Mouse (Mus musculus) heart, embryonic 13.5 days (tissue): ENCODE data around the gene Kcnk5. TPM values are rescaled to one million over a fixed set of nuclear protein-coding genes. Genes with fewer than 3 reads are reported as not detected.
A peak's percentile ranks its signal among the peaks of the same experiment; 100 is the strongest.

ENCODE experiments used
- ATAC-seq: fragments of 200-750 bp; cut with Nextera tagmentation; 2 replicates; pipeline ENCODE4 v1.8.0; 2017; ENCODE audit warnings: moderate TSS enrichment; ENCODE audit not compliant: insufficient number of reproducible peaks, low FRiP score, low TSS enrichment; ENCODE audit errors: extremely low read depth
- H3K27ac ChIP-seq: fragments of 300-500 bp; sonication (generic); replicated peaks from 2 replicates; pipeline ENCODE4 v1.5.1; 2015; ENCODE audit warnings: moderate library complexity, mild to moderate bottlenecking, inconsistent platforms
- H3K27me3 ChIP-seq: fragments of 300-500 bp; sonication (generic); replicated peaks from 2 replicates; pipeline ENCODE4 v1.6.1; 2015; ENCODE audit warnings: mild to moderate bottlenecking, inconsistent platforms
- H3K36me3 ChIP-seq: fragments of 300-500 bp; sonication (generic); 2 replicates; pipeline ENCODE4 v1.6.1; 2015; ENCODE audit warnings: mild to moderate bottlenecking, inconsistent platforms
- H3K4me1 ChIP-seq: fragments of 300-500 bp; sonication (generic); 2 replicates; pipeline ENCODE4 v1.6.1; 2015; ENCODE audit warnings: inconsistent platforms
- H3K4me2 ChIP-seq: fragments of 300-500 bp; sonication (generic); 2 replicates; pipeline ENCODE4 v1.6.1; 2015; ENCODE audit warnings: inconsistent platforms, mild to moderate bottlenecking, moderate library complexity
- H3K4me3 ChIP-seq: fragments of 300-500 bp; sonication (generic); 2 replicates; pipeline ENCODE4 v1.5.1; 2015; ENCODE audit warnings: moderate library complexity, mild to moderate bottlenecking, inconsistent platforms
- H3K9ac ChIP-seq: fragments of 300-500 bp; sonication (generic); 2 replicates; pipeline ENCODE4 v1.6.1; 2015; ENCODE audit warnings: inconsistent platforms, mild to moderate bottlenecking, moderate library complexity
- H3K9me3 ChIP-seq: fragments of 300-500 bp; sonication (generic); 2 replicates; pipeline ENCODE4 v1.6.1; 2016; ENCODE audit warnings: inconsistent platforms
- WGBS: fragments of 180-500 bp; shearing (Covaris S2); methylation state at CpG from one replicate; pipeline ENCODE4 v1.1.7; 2015; ENCODE audit warnings: mixed read lengths; 5-methylcytosine and 5-hydroxymethylcytosine counted together
- polyA plus RNA-seq: library from polyadenylated mRNA; unstranded; fragments of >200 nt; fragmentation: Nextera tagmentation; extraction: Ambion mirVana; gene quantifications from 2 replicates; pipeline ENCODE4 v1.2.1, GENCODE M21; 2015

Kcnk5 gene
- polyA plus RNA-seq, 1 experiment from 2014 or later = 3.0 TPM

DNA sequence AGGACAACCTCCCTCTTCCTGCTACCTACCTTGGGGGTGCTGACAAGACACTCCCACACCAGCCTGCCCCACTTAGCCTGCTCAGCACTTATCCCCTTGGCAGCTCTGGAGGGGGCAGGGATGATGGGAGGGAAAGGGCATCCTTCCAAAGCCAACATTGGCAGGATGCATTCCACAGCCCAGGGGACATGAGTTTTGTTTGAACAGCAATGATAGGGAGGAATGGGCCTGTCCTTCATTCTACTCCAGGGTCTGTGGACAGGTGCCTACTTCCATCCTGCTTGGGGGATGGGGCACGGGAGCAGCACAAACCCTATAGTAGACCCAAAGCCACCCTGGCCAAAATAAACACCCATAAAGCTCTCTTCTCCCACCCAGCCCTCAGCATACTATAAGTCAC lies 16.2 kb downstream of the Kcnk5 start:
- 52% methylated on average over 1 of the region's 1 CpGs for WGBS
- ATAC-seq = peak; percentile 40; the same call in 1 of the 2 replicates
- Histone ChIP-seq H3K36me3 (no peaks in the 10 kb centered on the region), H3K4me2 (no peak overlapping the region), H3K9ac (no peak overlapping the region), H3K27ac (no peak overlapping the region; the same call in 1 of the 2 replicates), H3K27me3 (0 out of 2 replicates have a peak, but pooled peaks cover 3% of the 10 kb centered on the region), H3K4me3 (no peak overlapping the region), H3K9me3 (no peaks in the 10 kb centered on the region), H3K4me1 (peaks cover 29% of the 10 kb centered on the region)

- ATAC-seq = no peak
- Histone ChIP-seq H3K27ac (no peak overlapping the region), H3K36me3 (no peaks in the 10 kb centered on the region), H3K4me1 (peaks cover 36% of the 10 kb centered on the region), H3K9ac (no peak overlapping the region), H3K27me3 (0 out of 2 replicates have a peak, but pooled peaks cover 3% of the 10 kb centered on the region), H3K4me3 (no peak overlapping the region), H3K4me2 (no peak overlapping the region), H3K9me3 (no peaks in the 10 kb centered on the region)
- 88% methylated on average over 7 of the region's 7 CpGs for WGBS
These were observed 17.2 kb downstream of the Kcnk5 start for GRCm38 (mm10) chr14:20164438-20164837.

DNA sequence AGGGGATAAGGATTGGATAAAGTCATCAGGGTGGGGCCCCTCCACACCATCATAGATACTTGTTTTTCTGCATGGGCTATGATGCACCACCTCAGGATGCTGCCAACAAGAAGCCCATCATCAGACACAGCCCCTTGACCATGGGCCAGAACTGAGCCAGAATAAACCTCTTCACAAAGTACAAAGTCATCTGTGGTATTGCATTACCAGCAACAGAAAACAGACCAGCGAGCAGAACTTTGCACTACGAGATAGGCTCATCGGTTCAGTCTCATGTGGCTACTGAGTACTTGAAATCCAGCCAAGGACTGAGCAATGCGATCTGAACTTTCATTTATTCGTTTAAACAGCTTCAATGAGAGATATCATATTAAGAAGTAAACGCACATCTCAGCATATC lies 18.9 kb downstream of the Kcnk5 start:
- Histone ChIP-seq H3K27me3 (peaks cover 7% of the 10 kb centered on the region; the same call in 1 of the 2 replicates), H3K4me3 (no peak overlapping the region), H3K9ac (no peak overlapping the region), H3K27ac (no peak overlapping the region), H3K36me3 (no peaks in the 10 kb centered on the region), H3K9me3 (no peaks in the 10 kb centered on the region), H3K4me1 (peaks cover 38% of the 10 kb centered on the region), H3K4me2 (no peak overlapping the region)
- WGBS = 50% methylated on average over 6 of the region's 6 CpGs
- ATAC-seq = no peak

DNA sequence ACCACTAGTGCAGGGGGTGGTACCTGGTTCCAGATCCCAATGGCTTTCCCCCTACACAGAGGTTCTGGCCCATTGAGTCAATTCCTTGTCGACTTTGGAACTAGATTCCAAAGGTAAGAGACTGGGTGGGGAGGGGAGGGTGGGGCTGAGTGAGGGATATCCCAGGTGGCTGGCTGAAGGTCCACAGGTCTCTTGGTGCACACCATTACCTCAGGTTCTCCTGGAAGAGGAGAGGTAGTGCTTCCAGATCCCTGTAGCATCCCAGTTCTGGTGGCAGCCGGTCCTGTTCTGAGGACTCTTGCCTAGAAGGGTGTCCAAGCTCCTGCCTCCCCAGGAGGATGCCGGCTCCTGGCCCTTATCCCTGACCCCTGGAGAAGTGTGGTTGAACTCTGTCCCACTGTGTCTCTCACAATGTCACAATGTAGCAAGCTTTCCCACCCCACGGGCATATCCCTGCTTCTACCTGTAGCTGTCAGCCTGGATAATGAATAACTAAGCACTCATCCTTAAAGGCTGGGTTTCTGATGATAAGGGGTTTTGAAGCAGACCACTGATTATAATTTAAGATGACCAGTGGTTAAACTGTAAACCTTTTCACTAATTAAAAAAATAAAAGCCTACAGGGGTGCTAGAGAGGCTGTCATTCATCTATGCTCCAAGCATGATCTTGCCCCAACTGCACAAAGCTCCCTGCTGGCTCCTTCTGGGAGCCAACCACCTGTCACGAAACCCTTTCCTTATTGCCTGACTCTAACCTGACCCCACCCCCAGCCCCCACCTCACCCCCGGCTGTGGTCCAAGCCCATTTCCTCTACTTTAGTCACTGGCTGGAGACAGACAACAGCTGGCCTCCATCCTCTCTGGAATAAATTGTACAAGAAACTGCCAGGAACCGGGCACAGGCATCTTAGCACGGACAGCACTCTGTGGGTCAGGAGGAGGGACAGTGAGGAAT lies 22.6 kb downstream of the Kcnk5 start:
- 52% methylated on average over 8 of the region's 8 CpGs for WGBS

DNA sequence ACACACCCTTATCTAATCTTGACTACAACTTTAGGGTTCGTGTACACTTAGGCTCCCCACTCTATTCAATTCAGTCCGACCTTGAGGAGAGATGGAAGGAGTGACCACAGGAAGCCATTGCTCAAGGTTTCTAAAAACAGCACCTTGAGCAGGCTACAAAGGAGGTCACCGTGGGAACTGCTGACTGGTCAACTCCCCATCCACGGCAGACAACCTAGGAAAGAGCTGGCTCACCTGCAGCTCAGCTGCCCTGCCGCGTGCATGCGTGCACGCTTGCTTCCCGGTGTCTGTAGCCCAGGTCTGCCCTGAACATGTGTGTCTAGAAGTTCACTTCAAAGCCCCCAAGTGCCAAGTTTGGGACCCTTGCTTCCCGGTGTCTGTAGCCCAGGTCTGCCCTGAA lies 24.0 kb downstream of the Kcnk5 start:
- H3K27me3 ChIP-seq = peaks cover 7% of the 10 kb centered on the region; the same call in 1 of the 2 replicates
- H3K9me3 ChIP-seq = no peaks in the 10 kb centered on the region
- WGBS = 67% methylated on average over 10 of the region's 10 CpGs
- H3K4me2 ChIP-seq = no peak overlapping the region
- no peak overlapping the region for H3K27ac ChIP-seq
- ATAC-seq = no peak
- H3K4me3 ChIP-seq = no peak overlapping the region
- no peaks in the 10 kb centered on the region for H3K36me3 ChIP-seq
- peaks cover 28% of the 10 kb centered on the region for H3K4me1 ChIP-seq
- no peak overlapping the region for H3K9ac ChIP-seq

More for the DNA sequence above, 22.6 kb downstream of the Kcnk5 start:
- Histone ChIP-seq H3K4me2 (no peak overlapping the region), H3K27ac (no peak overlapping the region), H3K9ac (no peak overlapping the region), H3K9me3 (no peaks in the 10 kb centered on the region), H3K27me3 (peaks cover 7% of the 10 kb centered on the region; the same call in 1 of the 2 replicates), H3K4me1 (peaks cover 35% of the 10 kb centered on the region), H3K36me3 (no peaks in the 10 kb centered on the region), H3K4me3 (no peak overlapping the region)
- no peak for ATAC-seq

- Histone ChIP-seq H3K4me1 (peaks cover 22% of the 10 kb centered on the region), H3K4me3 (no peak overlapping the region), H3K36me3 (no peaks in the 10 kb centered on the region), H3K4me2 (no peak overlapping the region), H3K27ac (no peak overlapping the region), H3K9me3 (no peaks in the 10 kb centered on the region), H3K27me3 (peaks cover 7% of the 10 kb centered on the region; the same call in 1 of the 2 replicates), H3K9ac (no peak overlapping the region)
- 50% methylated on average over 10 of the region's 10 CpGs for WGBS
- no peak for ATAC-seq
These were observed 25.9 kb downstream of the Kcnk5 start for GRCm38 (mm10) chr14:20155718-20156117.

- no peak for ATAC-seq
These were observed 26.7 kb downstream of the Kcnk5 start for GRCm38 (mm10) chr14:20154937-20155336.

DNA sequence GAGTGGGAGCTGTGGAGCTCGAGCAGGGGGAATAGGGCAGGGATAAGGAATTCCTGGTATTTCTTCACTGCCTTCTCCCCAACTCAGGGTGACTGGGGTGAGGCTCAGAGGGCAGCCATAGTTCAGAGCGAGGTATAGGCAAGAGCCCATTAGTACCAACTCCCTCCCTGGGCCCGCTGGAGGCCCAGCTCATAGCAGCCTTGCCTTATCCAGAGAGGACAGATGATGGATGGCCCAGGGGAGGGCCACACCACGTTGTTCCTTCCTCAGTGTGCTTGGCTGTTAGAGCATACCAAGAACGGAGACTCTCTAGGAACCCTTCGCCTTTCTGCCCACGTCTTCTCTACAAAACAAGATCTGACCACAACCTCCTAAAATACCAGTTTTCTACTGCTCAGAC lies 27.4 kb downstream of the Kcnk5 start:
- Histone ChIP-seq H3K4me2 (no peak overlapping the region), H3K27me3 (peaks cover 7% of the 10 kb centered on the region; the same call in 1 of the 2 replicates), H3K4me3 (no peak overlapping the region), H3K36me3 (no peaks in the 10 kb centered on the region), H3K4me1 (peaks cover 13% of the 10 kb centered on the region; the same call in 1 of the 2 replicates), H3K27ac (no peak overlapping the region), H3K9ac (no peak overlapping the region), H3K9me3 (no peaks in the 10 kb centered on the region)
- 47% methylated on average over 7 of the region's 7 CpGs for WGBS
- no peak for ATAC-seq

More at GRCm38 (mm10) chr14:20154937-20155336, 26.7 kb downstream of the Kcnk5 start:
- 77% methylated on average over 4 of the region's 4 CpGs for WGBS
- H3K36me3 ChIP-seq = no peaks in the 10 kb centered on the region
- H3K27me3 ChIP-seq = peaks cover 7% of the 10 kb centered on the region; the same call in 1 of the 2 replicates
- no peak overlapping the region for H3K9ac ChIP-seq
- H3K9me3 ChIP-seq = no peaks in the 10 kb centered on the region
- H3K4me3 ChIP-seq = no peak overlapping the region
- H3K4me2 ChIP-seq = no peak overlapping the region
- no peak overlapping the region for H3K27ac ChIP-seq
- H3K4me1 ChIP-seq = peaks cover 20% of the 10 kb centered on the region

GRCm38 (mm10) chr14:20149127-20150080 lies 32.2 kb downstream of the Kcnk5 start:
- no peak overlapping the region for H3K4me2 ChIP-seq
- 0 out of 2 replicates have a peak, but pooled peaks cover 3% of the 10 kb centered on the region for H3K36me3 ChIP-seq
- no peak overlapping the region for H3K4me3 ChIP-seq
- ATAC-seq = no peak
- no peak overlapping the region for H3K9ac ChIP-seq
- H3K4me1 ChIP-seq = peaks cover 4% of the 10 kb centered on the region; the same call in 1 of the 2 replicates
- no peaks in the 10 kb centered on the region for H3K27me3 ChIP-seq
- H3K27ac ChIP-seq = no peak overlapping the region
- WGBS = 77% methylated on average over 22 of the region's 22 CpGs
- no peaks in the 10 kb centered on the region for H3K9me3 ChIP-seq

DNA sequence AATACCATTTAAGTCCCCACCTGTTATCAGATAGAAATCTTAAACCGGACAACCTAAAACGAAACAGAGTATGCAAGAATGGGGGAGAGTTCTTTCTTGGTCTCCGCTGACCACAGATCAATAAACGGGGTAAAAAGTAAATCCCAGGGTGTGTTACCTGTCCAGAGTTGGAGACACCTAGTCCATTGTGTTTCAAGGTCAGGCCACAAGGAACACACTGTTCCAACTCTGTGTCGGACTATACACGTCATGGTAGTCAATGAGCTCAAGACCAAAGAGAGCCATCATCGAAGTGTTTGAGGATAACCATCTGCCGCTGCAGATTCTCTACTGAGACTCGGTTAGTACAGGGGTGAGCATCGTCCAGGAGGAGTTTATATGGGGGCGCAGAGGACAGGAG lies 33.1 kb downstream of the Kcnk5 start:
- H3K27me3 ChIP-seq = no peaks in the 10 kb centered on the region
- H3K27ac ChIP-seq = no peak overlapping the region
- no peak overlapping the region for H3K4me2 ChIP-seq
- no peak overlapping the region for H3K4me3 ChIP-seq
- H3K36me3 ChIP-seq = 0 out of 2 replicates have a peak, but pooled peaks cover 3% of the 10 kb centered on the region
- H3K9me3 ChIP-seq = no peaks in the 10 kb centered on the region
- no peak for ATAC-seq
- peaks cover 8% of the 10 kb centered on the region for H3K4me1 ChIP-seq
- 83% methylated on average over 11 of the region's 11 CpGs for WGBS
- no peak overlapping the region for H3K9ac ChIP-seq

DNA sequence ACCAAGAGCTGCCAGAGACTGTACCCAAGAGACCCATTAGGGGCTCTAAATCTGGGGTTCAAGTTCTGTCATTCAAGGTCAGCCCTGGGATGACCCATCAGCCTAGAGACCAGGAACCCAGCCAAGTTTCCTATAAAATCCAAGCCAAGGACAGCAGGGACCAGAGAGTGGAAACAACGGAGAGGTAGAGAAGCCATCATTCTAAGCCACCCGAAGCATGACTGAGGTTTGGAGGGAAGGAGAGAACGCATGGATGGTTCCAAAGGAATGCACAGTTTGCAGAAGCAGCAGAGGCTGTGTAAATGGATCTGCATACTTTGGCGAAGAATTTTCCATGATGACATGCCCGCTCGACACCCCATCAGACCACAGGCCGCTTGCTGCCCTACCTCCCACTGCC lies 33.8 kb downstream of the Kcnk5 start:
- Histone ChIP-seq H3K4me2 (no peak overlapping the region), H3K4me1 (peaks cover 9% of the 10 kb centered on the region), H3K36me3 (0 out of 2 replicates have a peak, but pooled peaks cover 3% of the 10 kb centered on the region), H3K27me3 (no peaks in the 10 kb centered on the region), H3K27ac (no peak overlapping the region), H3K9me3 (no peaks in the 10 kb centered on the region), H3K4me3 (no peak overlapping the region), H3K9ac (no peak overlapping the region)
- ATAC-seq = no peak
- 67% methylated on average over 7 of the region's 7 CpGs for WGBS
